Mouse (Mus musculus): ENCODE data around the gene Mctp2.

- no peak for TF ChIP-seq CTCF (IDR thresholded peaks at IDR 0.05; ENCODE audit: borderline replicate concordance, insufficient read depth, low read depth, low read length)
- TF ChIP-seq POLR2A (IDR thresholded peaks at IDR 0.05; ENCODE audit: borderline replicate concordance, insufficient read depth, low read length): no peak
Measured at GRCm38 (mm10) chr7:72320441-72320840, 14.0 kb upstream of the Mctp2 start.
